Mouse (Mus musculus) neural tube, embryonic 13.5 days (tissue): Measurements from ENCODE around the gene Cdc6. TPM values are rescaled to one million over a fixed set of nuclear protein-coding genes. Genes with fewer than 3 reads are reported as not detected.

ENCODE experiments used
- ATAC-seq: fragments of 200-750 bp; cut with Nextera tagmentation; 2 replicates; pipeline ENCODE4 v1.8.0; 2017; ENCODE audit warnings: low read depth, mild to moderate bottlenecking, moderate TSS enrichment, moderate library complexity
- H3K27ac ChIP-seq: fragments of 300-500 bp; sonication (generic); replicated peaks from 2 replicates; pipeline ENCODE4 v1.5.1; 2015; ENCODE audit warnings: moderate library complexity, mild to moderate bottlenecking, inconsistent platforms
- H3K27me3 ChIP-seq: fragments of 300-500 bp; sonication (generic); 2 replicates; pipeline ENCODE4 v1.6.1; 2015; ENCODE audit warnings: mild to moderate bottlenecking, inconsistent platforms
- H3K36me3 ChIP-seq: fragments of 300-500 bp; sonication (generic); 2 replicates; pipeline ENCODE4 v1.6.1; 2015; ENCODE audit warnings: mild to moderate bottlenecking, inconsistent platforms
- H3K4me1 ChIP-seq: fragments of 300-500 bp; sonication (generic); replicated peaks from 2 replicates; pipeline ENCODE4 v1.6.1; 2015; ENCODE audit warnings: inconsistent platforms
- H3K4me2 ChIP-seq: fragments of 300-500 bp; sonication (generic); 2 replicates; pipeline ENCODE4 v1.6.1; 2015; ENCODE audit warnings: inconsistent platforms, mild to moderate bottlenecking, moderate library complexity
- H3K4me3 ChIP-seq: fragments of 300-500 bp; sonication (generic); 2 replicates; pipeline ENCODE4 v1.5.1; 2015; ENCODE audit warnings: mild to moderate bottlenecking, inconsistent platforms
- H3K9ac ChIP-seq: fragments of 300-500 bp; sonication (generic); 2 replicates; pipeline ENCODE4 v1.6.1; 2015; ENCODE audit warnings: moderate library complexity, mild to moderate bottlenecking, inconsistent platforms
- H3K9me3 ChIP-seq: fragments of 300-500 bp; sonication (generic); 2 replicates; pipeline ENCODE4 v1.6.1; 2016; ENCODE audit warnings: inconsistent platforms
- WGBS: fragments of 180-500 bp; shearing (Covaris S2); methylation state at CpG from one replicate; pipeline ENCODE4 v1.1.7; 2015; 5-methylcytosine and 5-hydroxymethylcytosine counted together
- polyA plus RNA-seq: library from polyadenylated mRNA; unstranded; fragments of >200 nt; fragmentation: Nextera tagmentation; extraction: Ambion mirVana; gene quantifications from 2 replicates; pipeline ENCODE4 v1.2.1, GENCODE M21; 2015

Cdc6 gene
- 4.2 and 4.7 TPM in 2 replicates for polyA plus RNA-seq

- H3K9ac ChIP-seq, result peak within 1 kb of the TSS; percentile 57
- H3K4me1 ChIP-seq, result peaks cover 36% of the 10 kb centered on the region
- no peaks in the 10 kb centered on the region for H3K9me3 ChIP-seq
- peaks cover 31% of the 10 kb centered on the region for H3K36me3 ChIP-seq
- H3K27me3 ChIP-seq, result no peaks in the 10 kb centered on the region
- peak; percentile 95 for ATAC-seq
- WGBS, result under 1% methylated on average over 49 of the region's 49 CpGs
- H3K4me3 ChIP-seq, result peak within 1 kb of the TSS; percentile 46
- 0 out of 2 replicates have a peak within 1 kb of the TSS, but pooled peaks have one; percentile 7 for H3K27ac ChIP-seq
- H3K4me2 ChIP-seq, result peak within 1 kb of the TSS; percentile 94
These were observed at the start of gene Cdc6 for GRCm38 (mm10) chr11:98907437-98908173. Gene Cdc6 (plus strand): TSS chr11:98907801.

GRCm38 (mm10) chr11:98858759-98859731 is 48.6 kb upstream of the Cdc6 start:
- no peak for ATAC-seq
- WGBS, result 37% methylated on average over 14 of the region's 14 CpGs
- H3K4me2 ChIP-seq, result no peak overlapping the region

DNA sequence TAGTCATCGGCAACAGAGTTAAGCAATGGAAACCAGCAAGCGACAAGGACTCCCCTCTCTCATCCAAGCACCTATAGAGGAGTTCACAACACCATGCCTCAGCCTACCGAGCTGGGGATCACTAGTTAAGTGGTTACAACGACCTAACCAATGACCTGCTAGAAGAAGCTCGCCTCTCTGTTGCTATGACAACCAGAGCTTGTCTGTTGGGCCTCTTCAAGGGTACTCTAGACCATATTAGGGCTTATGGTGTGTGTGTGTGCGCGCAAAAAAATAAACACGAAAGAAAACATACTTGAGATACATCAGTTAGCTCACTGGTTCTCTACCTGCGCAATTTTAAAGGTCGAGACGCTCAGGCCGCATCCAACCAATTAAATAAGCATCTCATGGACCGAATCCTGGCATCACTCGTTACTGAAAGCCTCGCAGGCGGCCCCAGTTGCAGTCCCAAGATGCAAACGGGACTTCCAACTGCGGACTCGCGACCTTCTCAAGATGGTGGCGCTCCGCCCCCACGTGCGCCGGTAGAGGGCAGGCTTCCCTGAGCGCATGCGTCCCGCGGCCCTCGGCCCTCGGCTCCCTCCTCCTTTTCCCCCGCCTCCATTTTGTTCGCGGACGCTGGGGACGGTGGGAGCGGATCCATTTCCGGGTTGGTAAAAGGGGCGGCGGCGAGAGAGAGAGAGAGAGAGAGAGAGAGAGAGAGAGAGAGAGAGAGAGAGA is 44.4 kb upstream of the Cdc6 start, which contains the start of gene Wipf2:
Gene Wipf2, plus strand, starts transcription at position 611 of the 723 bp plus-strand sequence.
- no peaks in the 10 kb centered on the region for H3K9me3 ChIP-seq
- H3K4me3 ChIP-seq, result peak within 1 kb of the TSS; percentile 66
- H3K27me3 ChIP-seq, result no peaks in the 10 kb centered on the region
- peak within 1 kb of the TSS; percentile 79 for H3K9ac ChIP-seq
- WGBS, result 7% methylated on average over 39 of the region's 41 CpGs
- H3K27ac ChIP-seq, result peak within 1 kb of the TSS; percentile 96
- H3K4me1 ChIP-seq, result peaks cover 21% of the 10 kb centered on the region
- peak; percentile 90 for ATAC-seq
- peaks cover 13% of the 10 kb centered on the region for H3K36me3 ChIP-seq
- peak within 1 kb of the TSS; percentile 70 for H3K4me2 ChIP-seq

More at GRCm38 (mm10) chr11:98858759-98859731, 48.6 kb upstream of the Cdc6 start:
- Histone ChIP-seq H3K9ac (no peak overlapping the region), H3K9me3 (no peaks in the 10 kb centered on the region), H3K36me3 (no peaks in the 10 kb centered on the region), H3K4me1 (peaks cover 8% of the 10 kb centered on the region), H3K27me3 (no peaks in the 10 kb centered on the region), H3K4me3 (no peak overlapping the region), H3K27ac (no peak overlapping the region)

GRCm38 (mm10) chr11:98863751-98864429 is 43.7 kb upstream of the Cdc6 start:
- Histone ChIP-seq H3K4me3 (peak overlapping the region; percentile 66), H3K9ac (peak overlapping the region; percentile 79), H3K4me1 (peaks cover 21% of the 10 kb centered on the region), H3K27me3 (no peaks in the 10 kb centered on the region), H3K36me3 (peaks cover 19% of the 10 kb centered on the region), H3K27ac (peak overlapping the region; percentile 96), H3K4me2 (peak overlapping the region; percentile 70), H3K9me3 (no peaks in the 10 kb centered on the region)
- peak; percentile 74 for ATAC-seq
- WGBS, result under 1% methylated on average over 39 of the region's 39 CpGs

GRCm38 (mm10) chr11:98867293-98867692 is 40.3 kb upstream of the Cdc6 start:
- no peak overlapping the region for H3K27ac ChIP-seq
- H3K36me3 ChIP-seq, result peaks cover 35% of the 10 kb centered on the region
- peaks cover 27% of the 10 kb centered on the region for H3K4me1 ChIP-seq
- no peak for ATAC-seq
- no peak overlapping the region for H3K4me2 ChIP-seq
- 46% methylated on average over 12 of the region's 12 CpGs for WGBS
- H3K9ac ChIP-seq, result no peak overlapping the region
- no peaks in the 10 kb centered on the region for H3K27me3 ChIP-seq
- no peak overlapping the region for H3K4me3 ChIP-seq
- no peaks in the 10 kb centered on the region for H3K9me3 ChIP-seq

- Histone ChIP-seq H3K4me3 (no peak overlapping the region), H3K27me3 (no peaks in the 10 kb centered on the region), H3K4me2 (no peak overlapping the region), H3K9me3 (no peaks in the 10 kb centered on the region), H3K36me3 (peaks cover 47% of the 10 kb centered on the region), H3K9ac (no peak overlapping the region), H3K27ac (no peak overlapping the region), H3K4me1 (peaks cover 11% of the 10 kb centered on the region)
- no peak for ATAC-seq
- 92% methylated on average over 8 of the region's 8 CpGs for WGBS
These were observed 37.7 kb upstream of the Cdc6 start for GRCm38 (mm10) chr11:98869906-98870305.

DNA sequence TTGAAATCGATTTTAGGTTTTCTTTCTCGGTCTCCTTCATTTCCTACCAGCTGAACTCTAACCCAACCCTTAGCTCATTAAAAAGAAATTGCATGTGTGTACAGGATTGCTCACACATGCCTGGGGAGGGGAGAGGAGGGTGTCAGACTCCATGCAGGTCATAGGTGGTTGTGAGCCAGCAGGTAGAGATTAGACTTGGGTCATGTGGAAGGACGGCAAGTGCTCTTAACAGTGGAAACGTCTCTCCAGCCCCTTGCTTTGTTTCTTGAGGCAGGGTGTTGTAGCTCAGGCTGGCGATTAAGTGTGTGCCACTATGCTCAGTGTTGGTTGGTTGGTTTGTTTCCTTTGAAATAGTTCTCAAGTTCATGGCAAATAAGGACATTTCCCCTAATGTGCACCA is 36.8 kb upstream of the Cdc6 start:
- ATAC-seq, result no peak
- peaks cover 53% of the 10 kb centered on the region for H3K36me3 ChIP-seq

DNA sequence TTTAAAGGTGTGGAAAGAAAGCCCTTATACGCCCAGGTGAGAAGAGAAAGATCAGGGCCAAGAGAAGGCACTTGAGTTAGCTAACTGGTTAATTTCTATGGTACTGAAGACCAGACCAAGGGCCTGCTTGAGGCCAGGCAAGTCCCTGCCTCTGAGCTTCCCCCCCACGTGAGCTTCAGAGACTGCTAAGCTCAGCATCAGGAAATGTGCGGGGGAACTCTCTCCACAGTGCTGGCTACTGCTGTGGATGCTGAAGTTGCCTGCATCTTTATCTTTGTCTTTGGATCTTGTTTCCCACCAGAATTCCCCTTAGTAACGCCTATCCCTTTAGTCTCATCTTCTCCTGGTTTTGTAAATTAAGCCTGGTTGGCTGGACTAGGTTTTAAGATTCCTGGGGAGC is 36.2 kb upstream of the Cdc6 start:
- 71% methylated on average over 4 of the region's 4 CpGs for WGBS
- Histone ChIP-seq H3K27ac (no peak overlapping the region), H3K9ac (no peak overlapping the region), H3K27me3 (no peaks in the 10 kb centered on the region), H3K9me3 (no peaks in the 10 kb centered on the region), H3K4me1 (peaks cover 11% of the 10 kb centered on the region), H3K4me3 (no peak overlapping the region), H3K4me2 (no peak overlapping the region), H3K36me3 (peaks cover 53% of the 10 kb centered on the region)
- no peak for ATAC-seq

More for the DNA sequence above, 36.8 kb upstream of the Cdc6 start:
- 77% methylated on average over 5 of the region's 5 CpGs for WGBS
- Histone ChIP-seq H3K4me1 (peaks cover 11% of the 10 kb centered on the region), H3K4me3 (no peak overlapping the region), H3K4me2 (no peak overlapping the region), H3K27me3 (no peaks in the 10 kb centered on the region), H3K9me3 (no peaks in the 10 kb centered on the region), H3K27ac (no peak overlapping the region), H3K9ac (no peak overlapping the region)

GRCm38 (mm10) chr11:98872040-98872439 is 35.6 kb upstream of the Cdc6 start:
- ATAC-seq, result no peak
- Histone ChIP-seq H3K4me3 (no peak overlapping the region), H3K9ac (no peak overlapping the region), H3K27ac (no peak overlapping the region; the same call in 1 of the 2 replicates), H3K27me3 (no peaks in the 10 kb centered on the region), H3K36me3 (peaks cover 51% of the 10 kb centered on the region), H3K4me2 (no peak overlapping the region), H3K4me1 (peaks cover 11% of the 10 kb centered on the region), H3K9me3 (no peaks in the 10 kb centered on the region)
- 68% methylated on average over 4 of the region's 4 CpGs for WGBS

DNA sequence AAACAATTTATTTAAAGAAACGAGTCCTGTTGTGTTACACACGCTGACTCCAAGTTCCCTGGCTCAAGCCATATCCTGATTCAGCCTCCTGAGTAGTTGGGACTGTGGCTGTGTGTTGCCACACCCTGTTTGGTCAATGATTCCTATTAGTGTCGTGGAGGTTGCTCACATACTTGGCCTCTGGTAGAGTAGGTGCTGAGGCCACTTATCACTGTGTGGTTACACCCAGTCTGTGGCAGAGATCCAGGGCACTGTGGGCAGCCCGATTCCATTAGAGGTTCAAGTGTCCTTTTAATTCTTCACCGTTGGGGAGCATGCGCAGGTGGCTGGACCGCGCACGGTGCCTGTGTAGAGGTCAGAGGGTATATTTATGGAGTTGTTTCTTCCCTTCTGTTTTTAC is 33.7 kb upstream of the Cdc6 start:
- peaks cover 34% of the 10 kb centered on the region for H3K36me3 ChIP-seq
- no peak overlapping the region for H3K4me2 ChIP-seq
- H3K27me3 ChIP-seq, result no peaks in the 10 kb centered on the region
- no peak overlapping the region for H3K9ac ChIP-seq
- no peak for ATAC-seq
- no peaks in the 10 kb centered on the region for H3K9me3 ChIP-seq
- peaks cover 6% of the 10 kb centered on the region for H3K4me1 ChIP-seq
- H3K27ac ChIP-seq, result no peak overlapping the region
- 96% methylated on average over 9 of the region's 9 CpGs for WGBS
- H3K4me3 ChIP-seq, result no peak overlapping the region

DNA sequence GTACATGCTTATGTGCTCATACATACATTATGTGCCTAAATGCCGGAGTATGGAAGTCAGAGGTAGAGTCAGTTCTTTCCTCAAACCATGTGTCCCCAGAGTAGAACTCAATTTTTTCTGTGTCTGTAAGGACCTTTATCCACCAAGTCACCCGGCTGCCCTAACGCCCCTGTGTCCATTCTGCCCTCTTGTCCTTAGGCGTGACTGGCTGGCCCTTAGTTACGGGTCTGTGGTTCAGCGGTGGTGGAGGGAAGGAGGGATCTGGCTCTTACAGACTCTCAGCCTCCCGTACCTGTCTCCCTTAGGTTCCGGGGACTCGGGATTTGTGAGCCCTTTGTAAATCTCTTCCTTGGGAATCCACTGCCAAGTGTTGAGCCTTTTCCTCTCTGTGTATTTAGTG is 30.6 kb upstream of the Cdc6 start:
- H3K27me3 ChIP-seq, result no peaks in the 10 kb centered on the region
- H3K9me3 ChIP-seq, result no peaks in the 10 kb centered on the region
- H3K4me3 ChIP-seq, result no peak overlapping the region
- H3K4me1 ChIP-seq, result no peaks in the 10 kb centered on the region; the same call in none of the 2 replicates
- H3K9ac ChIP-seq, result no peak overlapping the region
- 74% methylated on average over 9 of the region's 9 CpGs for WGBS
- no peak for ATAC-seq
- no peak overlapping the region for H3K27ac ChIP-seq
- no peak overlapping the region for H3K4me2 ChIP-seq
- peaks cover 20% of the 10 kb centered on the region for H3K36me3 ChIP-seq
